14 mouse cellular contexts compared by ENCODE assay signal in genomic region chr1:105280160-105280559, GRCm38 (mm10).
"Had no signal": no experiment of that assay in that cellular context is flagged by ENCODE, and none has a peak within 500 bp of the region (broad histone marks: within the 10 kb centered on the region; RNA-seq: fewer than 3 reads in every experiment).

No protein-coding gene starts in this region.

- H3K27ac ChIP-seq: midbrain, embryonic 13.5 days; midbrain, embryonic 15.5 days; neural tube, embryonic 12.5 days; stomach, embryonic 15.5 days; stomach, postnatal 0 days had no signal

- DNase-seq: lung, adult 18-20 months; lung, postnatal 14 days; lung, postnatal 4 days; right cerebral cortex, postnatal 14 days; thymus, adult 2 months; thymus, postnatal 25 days; thymus, postnatal 4 days had no signal

- ATAC-seq: midbrain, embryonic 13.5 days; midbrain, embryonic 15.5 days had no signal

- H3K4me2 ChIP-seq: midbrain, embryonic 11.5 days; midbrain, embryonic 13.5 days; midbrain, embryonic 15.5 days; neural tube, embryonic 12.5 days; stomach, embryonic 15.5 days had no signal

- H3K4me3 ChIP-seq: megakaryocyte, embryonic 14.5 days; midbrain, embryonic 13.5 days; midbrain, embryonic 15.5 days; neural tube, embryonic 12.5 days; stomach, embryonic 15.5 days had no signal

- H3K4me1 ChIP-seq: megakaryocyte, embryonic 14.5 days; midbrain, embryonic 13.5 days; midbrain, embryonic 15.5 days; neural tube, embryonic 12.5 days; stomach, embryonic 15.5 days had no signal

- H3K36me3 ChIP-seq: neural tube, embryonic 12.5 days; stomach, embryonic 15.5 days had no signal

- H3K9ac ChIP-seq: midbrain, embryonic 13.5 days; midbrain, embryonic 15.5 days; neural tube, embryonic 12.5 days; stomach, embryonic 15.5 days had no signal

- H3K9me3 ChIP-seq: midbrain, embryonic 13.5 days; midbrain, embryonic 15.5 days; neural tube, embryonic 12.5 days; stomach, embryonic 15.5 days had no signal

- H3K27me3 ChIP-seq: megakaryocyte, embryonic 14.5 days; midbrain, embryonic 13.5 days; midbrain, embryonic 15.5 days; neural tube, embryonic 12.5 days; stomach, embryonic 15.5 days had no signal
